Mouse (Mus musculus) layer of hippocampus, adult 9-10 months (tissue): ENCODE data around the gene Gm49388.

Experiments used
- DNase-seq: peaks from one replicate; pipeline ENCODE4 v3.0.0; 2022; ENCODE audit warnings: low spot score

Gm49388 gene

GRCm38 (mm10) chr7:127841340-127842000 is 56.1 kb downstream of the Gm49388 start:
- peak; percentile 91 for DNase-seq

GRCm38 (mm10) chr7:127842001-127842718 is 56.8 kb downstream of the Gm49388 start:
- DNase-seq: no peak

- no peak for DNase-seq
Measured at GRCm38 (mm10) chr7:127849973-127850875, 64.8 kb downstream of the Gm49388 start.

- no peak for DNase-seq
Measured at GRCm38 (mm10) chr7:127850906-127851305, 65.5 kb downstream of the Gm49388 start.
